Mouse (Mus musculus): ENCODE measurements at regions not wholly inside any gene's neighbourhood (a gene's known extent, or its start where the extent isn't known, plus 50 kb on each side); places are given as distances from the start of the nearest gene placed in this dataset.

DNA sequence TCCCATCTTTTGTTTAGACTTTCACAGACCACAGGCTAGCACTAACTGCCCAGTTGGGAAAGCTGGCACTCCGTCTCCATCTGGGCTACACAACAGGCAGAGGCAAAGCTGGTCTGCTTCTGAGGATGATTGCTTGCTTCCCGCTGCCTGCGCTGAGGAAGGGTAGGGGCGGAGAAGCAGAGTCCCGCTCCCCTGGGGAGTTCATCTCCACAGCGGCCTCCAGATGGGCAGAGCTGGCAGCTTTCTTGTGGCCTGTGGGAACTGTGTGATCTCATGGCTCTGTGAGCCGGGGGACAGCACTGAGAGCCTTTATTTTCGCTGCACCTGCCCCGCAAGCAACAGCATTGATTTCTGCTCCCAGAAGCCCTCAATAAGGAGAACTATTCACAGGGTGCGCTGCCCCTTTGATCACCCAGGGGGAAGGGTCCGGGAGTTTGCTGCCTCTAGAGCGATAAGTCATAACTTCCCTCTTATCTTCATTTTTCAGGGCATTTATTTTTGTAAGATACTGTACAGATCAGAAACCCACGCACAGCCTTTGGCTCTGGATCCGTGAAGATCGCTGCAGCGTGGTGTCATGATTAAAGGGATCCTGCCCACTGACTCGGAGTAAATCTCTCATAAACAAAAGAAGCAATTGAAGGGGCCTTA lies 155.7 kb downstream of the Gm9376 start:
- peak; percentile 24 to 32 for DNase-seq (ENCODE audit: low spot score in 2 of 2)

DNA sequence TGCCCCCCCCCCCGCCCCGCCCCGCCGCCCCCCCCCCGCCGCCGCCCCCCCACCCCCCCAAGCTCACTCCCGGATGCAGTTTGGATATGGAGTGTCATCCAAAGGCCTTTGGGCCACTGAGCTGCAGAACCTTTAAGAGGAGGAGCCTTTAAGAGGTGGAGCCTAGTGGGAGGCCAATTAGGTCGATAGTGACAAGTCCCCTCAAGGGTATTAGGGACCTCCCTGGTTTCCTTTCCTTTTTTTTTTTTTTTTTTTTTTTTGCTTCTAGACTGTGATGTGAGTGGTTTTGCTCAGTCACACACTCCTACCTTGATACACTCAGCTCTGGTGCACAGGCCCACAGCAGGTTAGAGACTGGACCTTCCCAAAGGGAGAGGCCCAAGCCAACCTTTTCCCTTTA lies 156.5 kb downstream of the Gm9376 start:
- no peak for DNase-seq (ENCODE audit: low spot score in 2 of 2)

DNA sequence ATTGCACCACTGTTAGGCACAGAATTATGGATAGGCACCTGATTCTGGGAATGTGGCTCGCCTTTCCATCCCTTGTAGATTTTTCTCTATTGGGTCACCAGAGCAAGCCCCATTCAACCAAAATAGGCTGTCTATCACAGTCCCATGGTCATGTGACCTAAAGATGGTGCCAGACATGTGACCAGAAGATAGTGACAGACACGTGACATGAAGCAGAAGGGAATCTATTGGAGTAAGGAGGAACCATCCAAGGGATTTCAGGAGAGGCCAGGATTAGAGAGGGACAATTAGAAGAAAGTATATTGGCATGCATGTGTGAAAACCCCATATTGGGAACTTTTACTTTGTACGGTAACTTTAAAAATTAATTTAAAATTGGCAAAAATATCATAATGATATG lies 159.8 kb downstream of the Gm9376 start:
- DNase-seq (ENCODE audit: low spot score in 2 of 2): no peak

DNA sequence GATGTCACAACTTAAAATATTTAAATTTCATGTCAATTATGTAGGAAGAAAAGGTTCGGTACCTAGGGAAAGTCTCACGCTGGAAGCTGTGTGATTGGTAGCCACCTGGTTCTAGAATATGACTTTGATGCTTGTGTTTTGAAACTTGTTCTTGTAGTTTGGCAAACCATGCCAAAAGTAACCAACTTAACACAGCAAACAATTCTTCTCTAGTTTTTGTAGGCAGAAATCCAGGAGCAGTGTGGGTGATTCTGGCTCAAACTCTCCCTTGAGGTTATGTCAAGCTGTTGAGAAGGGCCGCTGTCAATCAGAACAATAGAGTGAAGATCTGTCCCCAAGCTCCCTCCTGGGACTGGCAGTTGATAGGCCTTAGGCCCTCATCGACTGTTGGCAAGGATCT lies 163.5 kb downstream of the Gm9376 start:
- DNase-seq (ENCODE audit: low spot score in 2 of 2): no peak

DNA sequence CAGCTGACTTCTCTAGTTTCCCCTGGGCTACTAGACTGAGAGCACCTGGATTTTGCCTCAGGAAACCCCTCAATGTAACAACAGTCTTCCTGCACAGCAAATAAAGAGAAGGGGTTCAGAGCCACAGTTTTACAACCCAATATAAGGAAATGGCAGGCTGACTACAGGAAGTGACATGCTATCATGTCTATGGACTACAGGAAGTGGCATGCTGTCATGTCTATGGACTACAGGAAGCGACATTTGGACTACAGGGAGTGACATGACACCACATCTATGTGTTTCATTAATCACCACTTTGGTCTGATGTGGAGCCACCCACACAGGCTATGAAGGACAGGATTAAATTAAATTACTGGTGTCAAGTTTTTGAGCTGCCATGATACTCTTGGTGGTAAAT lies 164.0 kb downstream of the Gm9376 start:
- DNase-seq (ENCODE audit: low spot score in 2 of 2): no peak

DNA sequence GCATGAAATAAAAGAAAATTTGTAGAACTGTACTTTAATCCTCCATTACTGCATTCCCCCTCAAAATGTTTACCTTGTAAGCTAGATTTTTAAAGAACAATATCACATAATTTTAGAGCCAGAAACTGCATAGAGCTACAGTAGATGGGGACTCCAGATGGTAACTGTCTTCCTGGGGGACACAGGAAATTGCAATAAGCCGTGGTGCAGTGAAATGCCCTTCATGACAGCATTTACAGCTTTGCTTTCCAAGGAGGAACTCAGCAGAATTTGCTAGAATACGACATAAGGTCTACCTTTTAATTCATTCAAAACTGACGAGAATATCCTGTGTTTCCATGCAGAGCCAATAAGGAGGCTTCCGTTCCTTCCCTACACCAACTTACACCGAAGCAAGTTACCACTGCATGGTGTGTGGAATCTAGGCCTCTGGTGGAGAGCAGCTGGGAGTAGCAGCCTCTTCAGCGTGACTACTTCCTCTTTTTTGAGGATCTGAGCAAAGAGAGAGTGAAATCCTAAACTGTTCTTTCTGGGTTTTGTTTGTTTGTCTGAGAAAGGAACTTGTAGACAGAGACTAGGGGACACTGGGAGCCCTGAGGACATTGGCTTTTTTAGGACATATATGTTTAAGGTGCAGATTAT lies 164.6 kb downstream of the Gm9376 start:
- DNase-seq (ENCODE audit: low spot score in 2 of 2): no peak

Measured in frontal cortex, postnatal 14 days (tissue).